Mouse (Mus musculus) embryonic facial prominence, embryonic 14.5 days (tissue): ENCODE measurements around the gene Rab7b. TPM values are rescaled to one million over a fixed set of nuclear protein-coding genes. Genes with fewer than 3 reads are reported as not detected.

ENCODE experiments used
- ATAC-seq: fragments of 200-750 bp; cut with Nextera tagmentation; 2 replicates; pipeline ENCODE4 v1.8.0; 2017; ENCODE audit warnings: low read depth, moderate number of reproducible peaks, moderate TSS enrichment
- DNase-seq: peaks from one replicate; pipeline ENCODE4 v3.0.0-alpha.2; 2015; ENCODE audit warnings: low spot score
- H3K27ac ChIP-seq: fragments of 300-500 bp; sonication (generic); replicated peaks from 2 replicates; pipeline ENCODE4 v1.5.1; 2014; ENCODE audit warnings: low read depth, mild to moderate bottlenecking, low read length, moderate library complexity
- H3K27me3 ChIP-seq: fragments of 300-500 bp; sonication (generic); replicated peaks from 2 replicates; pipeline ENCODE4 v1.6.1; 2014; ENCODE audit warnings: low read length; ENCODE audit not compliant: control insufficient read depth, insufficient read depth
- H3K36me3 ChIP-seq: fragments of 300-500 bp; sonication (generic); 2 replicates; pipeline ENCODE4 v1.6.1; 2014; ENCODE audit warnings: low read length, mixed read lengths; ENCODE audit not compliant: control insufficient read depth, insufficient read depth
- H3K4me1 ChIP-seq: fragments of 300-500 bp; sonication (generic); 2 replicates; pipeline ENCODE4 v1.6.1; 2014; ENCODE audit warnings: antibody characterized with exemption, low read length; ENCODE audit not compliant: control insufficient read depth, insufficient read depth
- H3K4me2 ChIP-seq: fragments of 300-500 bp; sonication (generic); 2 replicates; pipeline ENCODE4 v1.6.1; 2014; ENCODE audit warnings: low read depth, mild to moderate bottlenecking, low read length, moderate library complexity, mixed read lengths
- H3K4me3 ChIP-seq: fragments of 300-500 bp; sonication (generic); 2 replicates; pipeline ENCODE4 v1.5.1; 2014; ENCODE audit warnings: low read depth, mild to moderate bottlenecking, low read length
- H3K9ac ChIP-seq: fragments of 300-500 bp; sonication (generic); 2 replicates; pipeline ENCODE4 v1.6.1; 2014; ENCODE audit warnings: low read depth, mild to moderate bottlenecking, low read length, moderate library complexity, mixed read lengths
- H3K9me3 ChIP-seq: fragments of 300-500 bp; sonication (generic); 2 replicates; pipeline ENCODE4 v1.6.1; 2016; ENCODE audit warnings: low read length; ENCODE audit not compliant: control insufficient read depth
- WGBS: fragments of 180-500 bp; shearing (Covaris S2); extraction: QIAGEN DNeasy Blood & Tissue Kit; methylation state at CpG from one replicate; pipeline ENCODE4 v1.1.7; 2014; 5-methylcytosine and 5-hydroxymethylcytosine counted together
- polyA plus RNA-seq: library from polyadenylated mRNA; unstranded; fragments of >200 nt; fragmentation: Nextera tagmentation; extraction: Ambion mirVana; gene quantifications from 2 replicates; pipeline ENCODE4 v1.2.1, GENCODE M21; 2014

Gene Rab7b
- polyA plus RNA-seq, 1 experiment from 2014 or later = 10.6 TPM

- DNase-seq = no peak
- no peak for ATAC-seq
Observed at GRCm38 (mm10) chr1:131699642-131700041, 11.1 kb downstream of the Rab7b start.

DNA sequence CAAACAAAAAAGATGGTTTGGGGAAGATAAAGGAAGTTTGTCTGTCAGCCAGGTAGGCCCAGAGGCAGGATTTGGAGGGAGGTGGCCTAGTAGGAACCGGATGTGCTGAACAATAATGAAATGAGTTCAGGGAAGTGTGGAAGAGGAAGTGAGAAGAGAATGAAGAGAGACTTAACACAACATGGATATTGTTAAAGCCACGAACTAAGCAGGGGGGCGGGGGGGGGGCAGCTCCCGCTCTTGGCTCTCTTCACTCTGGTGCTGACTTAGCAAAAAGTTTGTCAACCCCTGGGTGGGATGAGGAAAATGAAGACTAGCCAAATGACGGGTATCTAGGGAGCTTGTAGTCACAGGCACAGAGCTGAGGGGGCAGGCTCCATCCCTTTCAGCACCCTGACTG, 12.0 kb downstream of the Rab7b start:
- no peaks in the 10 kb centered on the region for H3K36me3 ChIP-seq
- H3K27ac ChIP-seq = no peak overlapping the region
- H3K4me3 ChIP-seq = no peak overlapping the region
- no peaks in the 10 kb centered on the region for H3K9me3 ChIP-seq
- H3K9ac ChIP-seq = no peak overlapping the region
- no peak overlapping the region for H3K4me2 ChIP-seq
- H3K4me1 ChIP-seq = no peaks in the 10 kb centered on the region
- ATAC-seq = no peak
- DNase-seq = no peak
- 67% methylated on average over 5 of the region's 5 CpGs for WGBS
- H3K27me3 ChIP-seq = no peaks in the 10 kb centered on the region

More at GRCm38 (mm10) chr1:131699642-131700041, 11.1 kb downstream of the Rab7b start:
- H3K9me3 ChIP-seq = no peaks in the 10 kb centered on the region
- H3K27me3 ChIP-seq = no peaks in the 10 kb centered on the region
- H3K4me3 ChIP-seq = no peak overlapping the region
- H3K4me2 ChIP-seq = no peak overlapping the region
- H3K27ac ChIP-seq = no peak overlapping the region
- 81% methylated on average over 4 of the region's 4 CpGs for WGBS
- H3K4me1 ChIP-seq = no peaks in the 10 kb centered on the region
- H3K9ac ChIP-seq = no peak overlapping the region
- no peaks in the 10 kb centered on the region for H3K36me3 ChIP-seq

GRCm38 (mm10) chr1:131701391-131701790, 12.9 kb downstream of the Rab7b start:
- 82% methylated on average over 5 of the region's 5 CpGs for WGBS
- Histone ChIP-seq H3K36me3 (no peaks in the 10 kb centered on the region), H3K4me3 (no peak overlapping the region), H3K27me3 (no peaks in the 10 kb centered on the region), H3K9ac (no peak overlapping the region), H3K27ac (no peak overlapping the region), H3K4me1 (no peaks in the 10 kb centered on the region), H3K9me3 (no peaks in the 10 kb centered on the region), H3K4me2 (no peak overlapping the region)
- ATAC-seq (no peak), DNase-seq (no peak)

GRCm38 (mm10) chr1:131702094-131702766, 13.7 kb downstream of the Rab7b start:
- Histone ChIP-seq H3K4me1 (no peaks in the 10 kb centered on the region), H3K4me2 (no peak overlapping the region), H3K27me3 (no peaks in the 10 kb centered on the region), H3K27ac (no peak overlapping the region), H3K9ac (no peak overlapping the region), H3K9me3 (no peaks in the 10 kb centered on the region), H3K4me3 (no peak overlapping the region), H3K36me3 (no peaks in the 10 kb centered on the region)
- WGBS = 72% methylated on average over 8 of the region's 8 CpGs
- DNase-seq (no peak), ATAC-seq (no peak)

GRCm38 (mm10) chr1:131703482-131703881, 15.0 kb downstream of the Rab7b start:
- no peaks in the 10 kb centered on the region for H3K4me1 ChIP-seq
- H3K9ac ChIP-seq = no peak overlapping the region
- 67% methylated on average over 2 of the region's 2 CpGs for WGBS
- no peaks in the 10 kb centered on the region for H3K9me3 ChIP-seq
- no peak for DNase-seq
- no peaks in the 10 kb centered on the region for H3K36me3 ChIP-seq
- no peak overlapping the region for H3K4me2 ChIP-seq
- H3K27ac ChIP-seq = no peak overlapping the region
- H3K27me3 ChIP-seq = no peaks in the 10 kb centered on the region
- no peak for ATAC-seq
- H3K4me3 ChIP-seq = no peak overlapping the region

- no peaks in the 10 kb centered on the region for H3K27me3 ChIP-seq
- no peaks in the 10 kb centered on the region for H3K9me3 ChIP-seq
- H3K9ac ChIP-seq = no peak overlapping the region
- ATAC-seq (no peak), DNase-seq (peak; percentile 42)
- WGBS = 19% methylated on average over 4 of the region's 4 CpGs
- H3K4me1 ChIP-seq = no peaks in the 10 kb centered on the region
- no peaks in the 10 kb centered on the region for H3K36me3 ChIP-seq
- H3K4me2 ChIP-seq = no peak overlapping the region
- no peak overlapping the region for H3K4me3 ChIP-seq
- H3K27ac ChIP-seq = no peak overlapping the region
Observed at GRCm38 (mm10) chr1:131708338-131708737, 19.8 kb downstream of the Rab7b start.

DNA sequence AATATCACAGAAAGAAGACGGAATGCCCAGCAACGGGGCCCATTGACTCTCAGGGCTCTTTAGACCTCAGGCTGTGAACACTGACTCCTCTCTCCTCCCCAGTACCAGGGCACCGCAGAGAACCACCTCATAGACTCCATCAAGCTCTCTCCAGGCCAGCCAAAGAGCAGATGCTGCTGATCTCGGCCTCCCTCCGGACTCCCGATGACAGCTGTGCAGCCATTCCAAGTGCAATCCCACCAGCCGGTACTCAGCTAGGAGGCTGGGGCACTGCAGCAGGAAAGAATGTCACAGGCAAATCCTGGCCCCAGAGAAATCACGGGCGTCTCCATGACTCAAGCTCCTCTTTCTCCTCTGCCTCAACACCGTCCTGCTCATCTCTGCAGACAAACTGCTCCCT, 23.0 kb downstream of the Rab7b start:
- no peak overlapping the region for H3K27ac ChIP-seq
- H3K4me3 ChIP-seq = no peak overlapping the region
- no peaks in the 10 kb centered on the region for H3K9me3 ChIP-seq
- no peak overlapping the region for H3K4me2 ChIP-seq
- H3K27me3 ChIP-seq = no peaks in the 10 kb centered on the region
- no peak overlapping the region for H3K9ac ChIP-seq
- no peaks in the 10 kb centered on the region for H3K4me1 ChIP-seq
- no peaks in the 10 kb centered on the region for H3K36me3 ChIP-seq
- ATAC-seq = 0 out of 2 replicates have a peak, but pooled peaks have one; percentile 56
- WGBS = 78% methylated on average over 10 of the region's 10 CpGs
- DNase-seq = peak; percentile 31

DNA sequence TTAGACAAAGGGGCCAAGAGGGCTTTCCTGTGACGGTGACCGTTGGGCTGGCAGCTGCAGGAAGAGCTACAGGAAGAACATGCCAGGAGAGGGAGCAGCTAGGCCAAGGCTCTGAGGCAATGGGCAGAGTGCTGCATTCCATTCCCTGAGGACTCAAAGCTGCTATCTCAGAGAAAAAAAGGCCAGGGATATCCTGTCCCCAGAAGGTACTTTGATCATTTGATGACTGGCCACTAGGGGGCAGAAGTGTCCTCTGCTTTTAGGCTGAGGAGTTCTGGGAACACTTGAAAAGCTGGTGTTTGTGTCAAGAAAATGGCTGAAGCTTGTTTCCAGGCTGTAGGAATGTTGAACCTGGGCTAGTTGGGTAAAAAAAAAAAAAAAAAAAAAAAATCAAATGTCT, 23.9 kb downstream of the Rab7b start:
- Histone ChIP-seq H3K4me2 (no peak overlapping the region), H3K9ac (no peak overlapping the region), H3K4me3 (no peak overlapping the region), H3K4me1 (no peaks in the 10 kb centered on the region), H3K27me3 (no peaks in the 10 kb centered on the region), H3K27ac (no peak overlapping the region), H3K9me3 (no peaks in the 10 kb centered on the region), H3K36me3 (no peaks in the 10 kb centered on the region)
- ATAC-seq (peak; percentile 46), DNase-seq (peak; percentile 92)
- 20% methylated on average over 2 of the region's 2 CpGs for WGBS
